Mouse (Mus musculus) heart, postnatal 0 days (tissue): ENCODE measurements around the gene Tipin.

Experiments used
- CTCF ChIP-seq: IDR thresholded peaks from 2 replicates; pipeline ENCODE4 v1.5.1; 2016; ENCODE audit warnings: antibody characterized with exemption, control low read depth, low read depth
- EP300 ChIP-seq: IDR thresholded peaks from 2 replicates; pipeline ENCODE4 v1.6.1; 2016; ENCODE audit warnings: antibody characterized with exemption, low read depth

GRCm38 (mm10) chr9:64340351-64341253 lies 59.2 kb downstream of the Tipin start:
- TF ChIP-seq CTCF = no peak; the same call in 1 of the 2 replicates
- TF ChIP-seq EP300 = no peak
